Mouse (Mus musculus): ENCODE data around the gene Ksr1.

DNA sequence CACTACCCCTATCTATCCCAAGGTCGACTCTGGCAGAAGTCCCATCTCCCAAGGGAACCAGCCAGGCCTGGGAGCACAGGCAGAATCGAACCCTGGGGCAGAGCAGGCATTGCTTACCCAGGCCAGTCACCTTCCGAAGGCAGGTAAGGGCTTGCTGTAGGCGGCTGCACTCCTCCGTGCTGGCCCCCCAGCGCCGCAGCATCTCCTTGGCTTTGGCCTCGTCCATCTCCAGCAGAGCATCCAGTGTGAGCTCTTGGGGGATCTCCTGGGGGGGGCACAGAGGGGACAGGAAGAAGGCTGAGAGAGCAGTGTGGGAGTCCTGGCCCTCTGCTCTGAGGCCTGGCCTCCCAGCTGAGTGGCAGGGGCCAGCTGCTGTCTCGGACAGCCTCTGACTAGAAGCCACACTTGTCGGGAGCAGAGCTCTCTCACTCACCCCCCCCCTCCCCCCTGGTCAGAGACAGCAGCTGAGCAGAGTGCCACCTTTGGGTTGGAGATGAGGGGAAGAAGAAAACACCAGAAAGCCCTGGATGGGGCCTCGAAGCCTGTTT is 99.0 kb downstream of the Ksr1 start:
- TF ChIP-seq RAD21 (IDR thresholded peaks at IDR 0.05; ENCODE audit: low read depth, low read length): no peak
- TF ChIP-seq MAZ (IDR thresholded peaks at IDR 0.05; ENCODE audit: low read depth, low read length): no peak
- TF ChIP-seq CTCF (conservative IDR thresholded peaks at IDR 0.05 in 1 of 2, IDR thresholded peaks at IDR 0.05 in 1 of 2; ENCODE audit: low read depth in 2 of 2, low read length in 2 of 2): no peak
- TF ChIP-seq ZKSCAN1 (IDR thresholded peaks at IDR 0.05; ENCODE audit: borderline replicate concordance, low read depth, low read length): no peak
